Mouse (Mus musculus): ENCODE measurements around the gene Fry. TPM values are rescaled to one million over a fixed set of nuclear protein-coding genes. Genes with fewer than 3 reads are reported as not detected.
A peak's percentile ranks its signal among the peaks of the same experiment; 100 is the strongest.

The Fry gene
- polyA plus RNA-seq, 1 experiment from 2014 or later = 35.4 TPM

GRCm38 (mm10) chr5:150207596-150207995 is 89.2 kb downstream of the Fry start:
- Histone ChIP-seq H3K9ac (replicated peaks) (no peak overlapping the region), H3K4me1 (replicated peaks) (peaks cover 7% of the 10 kb centered on the region), H3K9me3 (no peaks in the 10 kb centered on the region), H3K4me3 (replicated peaks) (no peak overlapping the region), H3K4me2 (replicated peaks) (peak overlapping the region; percentile 21; the same call in 1 of the 2 replicates), H3K27me3 (no peaks in the 10 kb centered on the region; the same call in 1 of the 2 replicates), H3K27ac (no peak overlapping the region), H3K36me3 (no peaks in the 10 kb centered on the region)
- WGBS = 51% methylated on average over 18 of the region's 18 CpGs
- no peak for ATAC-seq

DNA sequence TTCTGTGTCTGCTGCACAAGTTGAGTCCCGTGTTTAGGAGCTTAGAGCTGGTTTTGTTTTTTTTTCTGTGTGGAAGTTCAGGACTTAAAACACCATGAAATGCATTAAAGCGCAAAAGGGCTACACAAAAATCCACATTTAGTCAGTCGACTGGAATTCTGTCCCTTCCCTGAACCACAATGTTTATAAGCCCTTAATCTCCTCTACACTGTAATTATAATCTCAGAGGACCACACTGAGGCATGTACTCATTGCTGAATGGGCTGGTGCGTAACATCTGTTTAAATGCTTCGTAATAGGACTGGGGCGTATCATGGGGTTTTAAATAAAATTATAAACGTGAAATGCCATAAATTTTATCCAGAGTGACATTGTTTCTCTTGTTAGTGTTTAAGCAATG is 89.6 kb downstream of the Fry start:
- Histone ChIP-seq H3K4me3 (replicated peaks) (no peak overlapping the region), H3K27me3 (no peaks in the 10 kb centered on the region; the same call in 1 of the 2 replicates), H3K36me3 (no peaks in the 10 kb centered on the region), H3K9ac (replicated peaks) (no peak overlapping the region), H3K9me3 (no peaks in the 10 kb centered on the region), H3K4me1 (replicated peaks) (peaks cover 7% of the 10 kb centered on the region), H3K27ac (no peak overlapping the region), H3K4me2 (replicated peaks) (peak overlapping the region; percentile 21; the same call in 1 of the 2 replicates)
- WGBS = 47% methylated on average over 7 of the region's 7 CpGs
- no peak for ATAC-seq

DNA sequence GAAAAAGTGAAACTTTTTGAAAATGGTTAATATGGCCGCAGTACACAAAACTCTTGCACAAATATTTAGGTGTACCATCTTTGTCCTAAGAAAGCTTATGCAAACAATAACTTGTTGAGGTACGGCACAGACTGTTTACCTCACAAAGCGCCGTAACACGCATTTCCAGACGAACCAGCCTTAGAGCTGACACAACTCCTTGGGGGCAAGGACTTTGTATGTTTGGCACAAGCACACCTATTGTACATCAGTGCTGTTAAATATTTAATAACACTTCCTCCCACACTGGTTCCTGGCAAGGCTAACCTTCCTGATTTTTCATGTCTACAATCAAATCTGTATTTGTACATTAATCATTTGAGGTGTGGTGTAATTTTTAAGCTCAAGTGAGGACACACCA is 95.6 kb downstream of the Fry start:
- no peak overlapping the region for H3K27ac ChIP-seq
- no peaks in the 10 kb centered on the region for H3K27me3 ChIP-seq
- 89% methylated on average over 6 of the region's 6 CpGs for WGBS
- ATAC-seq = no peak
- no peak overlapping the region for H3K4me2 ChIP-seq (replicated peaks)
- no peak overlapping the region for H3K4me3 ChIP-seq (replicated peaks)
- no peaks in the 10 kb centered on the region for H3K4me1 ChIP-seq (replicated peaks)
- H3K36me3 ChIP-seq = no peaks in the 10 kb centered on the region
- no peaks in the 10 kb centered on the region for H3K9me3 ChIP-seq
- no peak overlapping the region for H3K9ac ChIP-seq (replicated peaks)

DNA sequence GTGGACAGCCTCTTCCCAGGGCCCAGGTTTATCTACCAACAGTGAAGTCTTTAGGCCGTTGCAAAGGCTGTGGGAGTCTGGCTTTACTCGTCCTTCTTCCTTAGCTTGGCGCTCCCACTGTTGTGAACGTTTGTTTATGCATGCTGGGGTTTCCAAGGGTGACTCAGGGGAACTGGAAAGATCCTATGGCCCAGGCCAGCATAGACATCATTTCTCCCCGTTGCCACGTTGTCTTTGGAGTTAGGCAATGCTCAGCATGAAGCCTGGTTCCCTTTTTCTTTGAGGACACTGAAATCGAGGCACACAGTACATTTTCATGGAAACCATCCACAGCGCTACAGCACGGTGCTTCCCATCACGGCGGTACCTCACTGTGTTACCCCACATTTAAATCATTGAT is 97.6 kb downstream of the Fry start:
- ATAC-seq = no peak
- Histone ChIP-seq H3K27me3 (no peaks in the 10 kb centered on the region), H3K36me3 (no peaks in the 10 kb centered on the region), H3K9me3 (no peaks in the 10 kb centered on the region), H3K4me1 (replicated peaks) (no peaks in the 10 kb centered on the region), H3K9ac (replicated peaks) (no peak overlapping the region), H3K4me3 (replicated peaks) (no peak overlapping the region), H3K27ac (no peak overlapping the region), H3K4me2 (replicated peaks) (no peak overlapping the region)
- 68% methylated on average over 11 of the region's 11 CpGs for WGBS

- Histone ChIP-seq H3K36me3 (no peaks in the 10 kb centered on the region), H3K27me3 (no peaks in the 10 kb centered on the region), H3K27ac (no peak overlapping the region), H3K4me2 (replicated peaks) (no peak overlapping the region), H3K9me3 (no peaks in the 10 kb centered on the region), H3K9ac (replicated peaks) (no peak overlapping the region), H3K4me1 (replicated peaks) (no peaks in the 10 kb centered on the region), H3K4me3 (replicated peaks) (no peak overlapping the region)
- ATAC-seq = no peak
- WGBS = 86% methylated on average over 8 of the region's 8 CpGs
Observed at GRCm38 (mm10) chr5:150219457-150219856, 101.0 kb downstream of the Fry start.

DNA sequence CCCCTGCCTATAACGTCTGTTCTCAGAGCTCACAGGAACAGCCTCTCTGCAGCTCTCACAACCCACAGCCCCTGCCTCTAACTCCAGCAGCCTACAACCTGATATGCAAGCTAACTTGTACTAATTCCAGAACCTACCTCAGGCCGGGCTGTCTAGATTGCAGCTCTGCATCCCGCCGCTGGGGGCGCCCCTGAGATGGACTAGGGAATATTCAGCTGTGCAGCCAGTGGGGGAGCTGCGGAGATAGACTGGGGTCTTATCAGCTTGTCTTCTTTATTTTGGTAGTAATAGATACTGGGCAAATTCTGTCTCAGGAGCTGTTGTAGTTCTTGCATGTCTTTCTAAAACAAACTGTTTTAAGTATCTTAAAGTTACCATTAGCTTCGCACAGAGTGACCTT is 101.9 kb downstream of the Fry start:
- Histone ChIP-seq H3K36me3 (no peaks in the 10 kb centered on the region), H3K9me3 (no peaks in the 10 kb centered on the region), H3K4me2 (replicated peaks) (no peak overlapping the region), H3K9ac (replicated peaks) (no peak overlapping the region), H3K27ac (no peak overlapping the region), H3K4me3 (replicated peaks) (no peak overlapping the region), H3K27me3 (no peaks in the 10 kb centered on the region), H3K4me1 (replicated peaks) (no peaks in the 10 kb centered on the region)
- WGBS = 39% methylated on average over 7 of the region's 7 CpGs
- no peak for ATAC-seq

GRCm38 (mm10) chr5:150221806-150222205 is 103.4 kb downstream of the Fry start:
- no peaks in the 10 kb centered on the region for H3K9me3 ChIP-seq
- no peak overlapping the region for H3K4me3 ChIP-seq (replicated peaks)
- H3K36me3 ChIP-seq = no peaks in the 10 kb centered on the region
- no peak overlapping the region for H3K9ac ChIP-seq (replicated peaks)
- no peak overlapping the region for H3K27ac ChIP-seq
- no peak for ATAC-seq
- 88% methylated on average over 6 of the region's 6 CpGs for WGBS
- H3K27me3 ChIP-seq = no peaks in the 10 kb centered on the region
- no peak overlapping the region for H3K4me2 ChIP-seq (replicated peaks)
- H3K4me1 ChIP-seq (replicated peaks) = no peaks in the 10 kb centered on the region

DNA sequence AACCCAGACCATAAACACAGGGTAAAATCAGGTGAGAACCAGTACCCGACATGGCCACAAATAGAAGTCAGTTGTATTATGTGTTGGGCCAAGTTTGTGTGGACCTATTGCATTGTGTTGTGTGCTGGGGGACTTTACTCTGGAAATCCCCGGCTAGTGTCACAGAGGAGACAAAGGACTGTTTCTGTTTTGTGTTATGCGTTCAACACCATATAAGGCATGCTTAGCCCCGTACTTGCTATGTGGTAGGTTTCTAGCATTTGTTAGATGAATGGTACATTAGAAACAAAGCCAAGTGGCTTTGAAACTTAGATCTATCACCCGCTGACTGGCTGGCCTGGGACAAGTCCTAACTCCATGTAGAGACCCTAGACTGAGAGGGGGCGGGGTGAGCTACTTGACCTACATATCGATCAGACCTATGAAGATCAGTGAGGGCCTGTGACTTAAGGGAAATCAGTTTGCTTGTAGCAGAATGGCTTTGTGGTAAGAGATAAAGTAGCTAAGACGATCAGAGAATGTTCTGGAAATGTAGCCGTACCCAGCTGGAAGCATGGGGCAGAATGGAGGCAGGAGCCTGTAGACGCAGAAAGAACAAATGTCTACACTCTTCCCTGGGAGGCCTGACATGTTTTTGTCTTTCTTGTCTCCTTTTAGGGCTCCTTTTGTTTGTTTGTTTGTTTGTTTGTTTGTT is 105.2 kb downstream of the Fry start:
- no peak overlapping the region for H3K4me2 ChIP-seq (replicated peaks)
- H3K9ac ChIP-seq (replicated peaks) = no peak overlapping the region
- no peak for ATAC-seq
- H3K36me3 ChIP-seq = no peaks in the 10 kb centered on the region
- no peaks in the 10 kb centered on the region for H3K27me3 ChIP-seq
- no peak overlapping the region for H3K4me3 ChIP-seq (replicated peaks)
- no peaks in the 10 kb centered on the region for H3K9me3 ChIP-seq
- H3K27ac ChIP-seq = no peak overlapping the region
- WGBS = 91% methylated on average over 10 of the region's 10 CpGs
- H3K4me1 ChIP-seq (replicated peaks) = no peaks in the 10 kb centered on the region

DNA sequence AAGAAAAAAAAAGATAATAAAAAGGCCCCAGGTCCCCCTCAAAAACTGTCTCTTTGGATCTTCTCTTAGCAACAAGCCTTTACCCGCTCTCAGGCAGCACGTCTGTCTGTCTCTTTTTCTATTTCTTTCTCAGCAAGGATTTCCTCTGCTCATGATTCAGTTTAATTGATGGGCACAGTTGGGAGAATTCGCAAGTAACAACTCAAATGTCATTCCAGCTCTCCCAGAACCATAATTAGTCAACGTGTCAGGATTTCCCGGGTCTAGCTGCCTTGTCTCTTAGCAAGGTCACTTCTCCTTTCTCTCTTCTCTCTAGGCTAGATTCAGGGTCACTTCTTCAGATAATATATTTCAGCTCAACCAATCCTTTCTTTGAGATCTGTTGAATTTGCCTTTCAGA is 110.6 kb downstream of the Fry start:
- ATAC-seq = no peak
- WGBS = 73% methylated on average over 5 of the region's 5 CpGs
- Histone ChIP-seq H3K27ac (no peak overlapping the region), H3K4me1 (replicated peaks) (peaks cover 5% of the 10 kb centered on the region; the same call in 1 of the 2 replicates), H3K27me3 (no peaks in the 10 kb centered on the region), H3K36me3 (no peaks in the 10 kb centered on the region), H3K4me3 (replicated peaks) (no peak overlapping the region), H3K9me3 (no peaks in the 10 kb centered on the region), H3K4me2 (replicated peaks) (no peak overlapping the region), H3K9ac (replicated peaks) (no peak overlapping the region)

DNA sequence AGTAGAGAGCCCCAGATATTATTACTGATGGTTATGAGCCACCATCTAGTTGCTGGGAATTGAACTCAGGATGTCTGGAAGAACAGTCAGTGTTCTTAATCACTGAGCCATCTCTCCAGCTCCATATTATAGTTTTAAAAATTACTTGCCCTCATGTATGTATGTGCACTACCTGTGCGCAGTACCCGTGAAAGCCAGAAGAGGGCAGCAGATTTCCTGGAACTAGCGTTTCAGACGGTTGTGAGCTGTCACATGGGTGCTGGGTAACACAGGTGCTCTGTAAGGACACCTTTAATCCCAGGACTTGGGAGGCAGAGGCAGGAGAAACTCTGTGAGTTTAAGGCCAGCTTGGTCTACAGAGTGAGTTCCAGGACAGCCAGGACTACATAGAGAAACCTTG is 111.3 kb downstream of the Fry start:
- H3K9ac ChIP-seq (replicated peaks) = no peak overlapping the region

DNA sequence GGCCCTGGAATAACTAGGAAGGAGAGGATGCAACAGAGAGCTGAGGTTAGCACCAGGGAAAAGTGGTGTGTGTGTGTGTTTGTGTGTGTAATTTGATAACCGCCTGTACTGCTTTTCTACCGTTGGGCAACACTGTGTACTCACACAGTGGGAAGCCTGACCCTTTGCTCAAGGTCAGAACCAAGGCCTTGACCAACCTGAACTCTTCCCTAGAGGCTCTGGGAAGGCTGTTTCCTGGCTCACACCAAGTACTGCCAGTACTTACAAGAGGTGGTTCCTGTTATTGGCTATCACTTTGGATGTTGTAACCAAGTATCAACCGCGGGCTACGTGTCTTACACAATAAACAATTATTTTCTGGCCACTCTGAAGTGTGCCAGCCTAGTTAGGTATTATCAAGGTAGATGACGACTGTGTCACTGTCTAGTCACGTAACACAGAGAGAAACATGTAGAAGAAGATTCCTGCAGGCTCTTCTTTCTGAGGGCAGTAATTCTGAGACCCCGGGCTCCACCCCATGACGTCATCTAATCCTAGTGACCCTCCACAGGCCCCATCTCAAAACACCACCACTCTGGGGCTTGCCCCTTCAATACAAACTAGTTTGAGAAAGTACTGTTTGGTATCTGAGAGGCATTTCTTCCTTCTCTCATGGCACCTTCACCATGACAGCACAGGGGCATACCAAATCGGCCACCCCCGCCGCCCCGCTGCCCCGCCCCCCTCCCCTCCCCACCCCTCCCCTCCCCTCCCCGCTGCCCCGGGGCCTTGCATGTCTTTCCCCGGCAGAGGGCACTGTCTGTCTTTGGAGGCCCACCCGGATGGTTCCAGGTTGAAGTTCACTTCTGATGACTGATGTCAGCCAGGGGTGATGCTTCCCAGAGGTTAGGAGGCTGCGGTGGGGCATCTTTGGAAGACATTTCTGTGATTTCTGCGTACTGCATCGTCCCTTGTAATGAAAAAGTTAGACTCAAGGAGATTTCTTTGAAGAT is 114.0 kb downstream of the Fry start:
- WGBS = 36% methylated on average over 18 of the region's 21 CpGs
- H3K9ac ChIP-seq (replicated peaks) = no peak overlapping the region
- H3K4me3 ChIP-seq (replicated peaks) = no peak overlapping the region; the same call in 1 of the 2 replicates
- ATAC-seq = peak; percentile 57
- no peaks in the 10 kb centered on the region for H3K27me3 ChIP-seq
- H3K9me3 ChIP-seq = no peaks in the 10 kb centered on the region
- H3K27ac ChIP-seq = no peak overlapping the region
- H3K4me2 ChIP-seq (replicated peaks) = peak overlapping the region; percentile 21; the same call in 1 of the 2 replicates
- H3K4me1 ChIP-seq (replicated peaks) = peaks cover 5% of the 10 kb centered on the region; the same call in 1 of the 2 replicates
- H3K36me3 ChIP-seq = no peaks in the 10 kb centered on the region

More for the DNA sequence above, 111.3 kb downstream of the Fry start:
- Histone ChIP-seq H3K4me2 (replicated peaks) (no peak overlapping the region), H3K27me3 (no peaks in the 10 kb centered on the region), H3K4me1 (replicated peaks) (peaks cover 5% of the 10 kb centered on the region; the same call in 1 of the 2 replicates), H3K27ac (no peak overlapping the region), H3K9me3 (no peaks in the 10 kb centered on the region), H3K4me3 (replicated peaks) (no peak overlapping the region), H3K36me3 (no peaks in the 10 kb centered on the region)
- ATAC-seq = no peak
- 90% methylated on average over 4 of the region's 4 CpGs for WGBS
